Mouse (Mus musculus) central nervous system, embryonic 18 days (tissue): ENCODE measurements around the gene Helz. TPM values are rescaled to one million over a fixed set of nuclear protein-coding genes. Genes with fewer than 3 reads are reported as not detected.

ENCODE experiments used
- polyA plus RNA-seq: library from polyadenylated mRNA; depleted of rRNA; stranded (reverse); fragments of >200 nt; gene quantifications from 2 replicates; pipeline ENCODE4 v1.2.3, GENCODE M21; 2012; rRNA removed

The Helz gene
- polyA plus RNA-seq, result 11.6 and 12.1 TPM in 2 replicates

GRCm38 (mm10) chr11:107547351-107548203 is at the start of gene Helz:
Helz (plus strand) TSS chr11:107547930.

GRCm38 (mm10) chr11:107716332-107716938 is 168.7 kb downstream of the Helz start, which contains the start of gene Cacng1:
Cacng1 (minus strand) TSS chr11:107716522.

Other genes starting within 250 kb of the Helz start
- gene Pitpnc1, start 77.2 kb upstream of the Helz start, polyA plus RNA-seq, result 31.6 and 33.6 TPM in 2 replicates
- gene Psmd12, start 68.4 kb upstream of the Helz start, polyA plus RNA-seq, result 72.5 and 73.9 TPM in 2 replicates
- 1.8 and 3.8 TPM in 2 replicates for gene Cacng1, start 168.6 kb downstream of the Helz start, polyA plus RNA-seq
- 112 and 129 TPM in 2 replicates for gene Cacng4, start 246.6 kb downstream of the Helz start, polyA plus RNA-seq